Mouse (Mus musculus) forelimb bud, embryonic 11.5 days (tissue): Measurements from ENCODE around the gene Pfn3.

Source experiments
- DNase-seq: peaks from one replicate; pipeline ENCODE4 v3.0.0-alpha.2; 2012; ENCODE audit warnings: low read depth, low spot score

Pfn3 gene

DNA sequence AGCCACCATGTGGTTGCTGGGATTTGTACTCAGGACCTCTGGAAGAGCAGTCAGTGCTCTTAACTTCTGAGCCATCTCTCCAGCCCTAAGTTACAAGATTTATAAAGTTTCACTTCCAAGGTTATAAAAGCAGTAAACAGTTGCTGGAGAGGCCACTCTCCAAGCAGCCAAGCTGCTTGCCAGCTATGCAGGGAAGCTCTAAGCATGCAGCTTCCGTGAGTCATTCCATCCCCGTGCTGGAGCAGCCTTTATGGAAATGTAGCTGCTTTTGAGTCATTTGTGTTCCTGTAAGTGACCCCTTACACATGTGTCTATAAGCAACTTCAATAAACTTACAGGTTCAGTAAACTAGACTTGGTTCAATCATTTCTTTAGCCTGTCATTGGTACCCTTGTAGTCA is 15.5 kb upstream of the Pfn3 start:
- DNase-seq, result no peak

DNA sequence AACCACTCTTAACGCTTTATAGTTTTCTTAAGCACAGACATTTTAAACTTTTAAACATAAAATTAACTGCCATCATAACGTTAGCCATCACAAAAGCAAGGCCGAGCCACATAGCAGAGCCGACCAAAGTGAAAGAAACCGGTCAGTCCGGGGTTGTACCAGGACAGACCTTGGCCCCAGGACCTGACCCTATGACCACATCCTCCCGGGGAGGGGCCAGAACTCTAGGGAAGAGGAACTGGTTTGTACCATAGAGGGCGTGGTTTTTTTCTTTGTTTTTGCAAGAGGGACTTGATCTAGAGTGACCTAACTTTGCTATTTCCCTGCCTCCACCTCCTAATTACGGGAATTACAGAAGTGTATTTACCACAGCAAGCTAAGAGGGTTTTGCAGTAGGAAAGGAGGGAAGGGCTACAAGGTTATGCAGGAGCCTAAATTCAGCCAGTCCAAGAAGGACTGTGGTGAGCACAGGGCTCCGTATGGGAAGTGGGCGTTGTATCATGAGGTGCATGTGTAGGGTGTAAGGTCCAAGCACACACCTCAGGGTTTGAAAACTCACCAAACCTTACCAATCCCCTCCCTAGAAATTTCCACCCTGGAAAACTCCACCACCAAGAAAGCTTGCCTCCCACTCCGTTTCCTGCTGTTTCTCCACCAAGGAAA is 14.3 kb upstream of the Pfn3 start:
- no peak for DNase-seq

DNA sequence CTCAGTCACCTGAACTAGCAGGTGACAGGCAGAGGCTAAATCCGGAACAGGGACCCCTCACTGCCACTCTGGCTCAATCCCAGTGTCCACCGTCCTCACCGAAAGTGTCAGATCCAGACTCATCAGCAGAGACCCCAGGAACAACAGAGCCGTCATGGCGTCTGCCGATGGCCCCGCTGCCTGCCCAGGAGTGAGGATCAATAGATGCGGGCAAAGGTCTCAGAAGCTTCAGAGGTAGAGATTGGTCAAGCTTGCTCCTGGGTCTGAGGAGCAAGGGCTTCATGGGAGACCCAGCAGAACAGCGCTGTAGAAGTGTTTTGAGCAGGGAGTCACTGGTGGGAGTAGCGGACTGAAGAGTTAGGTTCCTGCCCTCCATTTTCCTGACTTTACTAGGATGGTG is 11.6 kb upstream of the Pfn3 start, which contains the start of gene F12:
Gene F12 (minus strand): TSS at position 181 of the 400 bp plus-strand sequence.
- DNase-seq, result no peak

DNA sequence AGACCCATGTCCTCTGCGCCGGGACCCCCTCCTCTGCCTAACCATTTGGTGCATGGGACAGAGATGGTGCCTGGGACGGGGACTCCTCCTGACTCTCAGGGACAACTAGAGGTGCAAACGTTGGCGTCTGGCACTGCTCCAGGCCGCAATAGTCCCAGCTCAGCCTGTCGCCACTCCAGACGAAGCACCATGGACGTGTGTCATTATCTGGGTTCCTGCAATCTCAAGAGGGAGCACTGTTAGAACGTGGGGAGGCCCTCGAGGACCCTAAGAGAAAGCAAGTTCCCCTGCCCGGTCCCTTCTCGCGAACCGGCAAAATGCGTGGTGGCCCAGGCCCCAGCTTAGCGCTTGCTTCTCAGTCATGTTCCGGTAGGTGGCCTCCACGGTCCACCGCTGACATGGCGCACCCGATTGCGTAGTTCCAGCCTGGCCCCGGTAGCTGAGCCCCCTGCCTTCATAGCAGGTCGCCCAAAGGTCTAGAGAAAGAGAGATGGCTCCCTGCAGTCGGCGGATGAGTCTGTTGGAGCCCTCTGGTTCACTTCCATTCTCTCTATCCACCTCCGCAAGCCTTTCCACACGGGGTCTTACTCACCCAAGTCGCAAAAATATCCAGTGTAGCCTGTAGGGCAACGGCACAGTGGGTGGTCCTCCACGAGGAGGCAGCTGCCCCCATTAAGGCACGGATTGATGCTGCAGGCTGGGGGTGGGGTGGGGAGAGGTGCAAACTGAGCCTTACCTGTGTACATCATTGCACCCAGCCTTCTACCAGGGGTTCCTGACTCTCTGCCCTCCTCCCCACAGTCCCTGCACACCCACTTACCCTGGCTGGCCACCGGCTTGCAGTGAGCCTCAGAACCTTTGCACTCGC is 6.1 kb upstream of the Pfn3 start:
- peak; percentile 41 for DNase-seq

DNA sequence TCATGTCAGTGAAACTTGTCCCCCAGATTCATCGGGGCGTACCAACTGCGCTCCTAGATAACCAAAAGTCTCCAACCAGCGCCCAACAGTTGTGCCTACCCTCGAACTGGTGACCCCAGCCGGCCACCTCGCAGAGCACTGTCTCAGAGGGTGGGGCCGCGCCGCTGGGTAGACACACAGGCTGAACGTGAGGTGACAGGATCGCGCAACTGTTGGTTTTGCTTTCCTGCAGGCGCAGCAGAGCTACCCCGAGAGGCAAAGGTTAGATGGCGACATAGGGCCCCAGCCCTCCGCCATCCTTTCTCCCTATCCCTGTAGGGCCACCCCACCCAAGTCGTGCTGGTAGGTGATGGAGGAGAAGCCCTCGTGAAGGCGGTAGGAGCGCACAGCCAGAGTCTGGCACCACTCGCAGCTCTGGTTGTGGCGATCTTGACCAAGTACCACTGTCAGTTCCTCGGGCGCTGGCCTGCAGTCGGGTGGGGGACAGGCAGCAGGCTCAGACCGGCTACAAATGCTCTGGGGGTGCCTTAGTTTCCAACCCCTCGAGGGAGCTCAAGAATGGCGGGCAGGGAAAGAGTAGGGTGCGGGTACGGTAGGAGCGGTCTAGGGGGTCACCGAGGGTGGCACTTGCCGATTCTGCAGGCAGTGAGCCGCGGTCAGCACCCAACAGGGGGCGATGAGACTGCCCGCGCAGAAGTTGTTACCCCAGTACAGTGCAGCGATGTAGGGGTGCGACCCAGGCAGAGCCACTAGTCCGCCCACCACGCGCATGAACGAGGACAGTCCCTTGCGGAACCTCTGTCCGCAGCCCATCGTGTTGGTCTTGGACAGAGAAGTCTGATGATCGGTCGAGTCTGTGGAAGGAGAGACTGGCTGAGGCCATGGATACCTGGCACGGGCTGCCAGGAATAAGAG is 5.2 kb upstream of the Pfn3 start:
- no peak for DNase-seq

DNA sequence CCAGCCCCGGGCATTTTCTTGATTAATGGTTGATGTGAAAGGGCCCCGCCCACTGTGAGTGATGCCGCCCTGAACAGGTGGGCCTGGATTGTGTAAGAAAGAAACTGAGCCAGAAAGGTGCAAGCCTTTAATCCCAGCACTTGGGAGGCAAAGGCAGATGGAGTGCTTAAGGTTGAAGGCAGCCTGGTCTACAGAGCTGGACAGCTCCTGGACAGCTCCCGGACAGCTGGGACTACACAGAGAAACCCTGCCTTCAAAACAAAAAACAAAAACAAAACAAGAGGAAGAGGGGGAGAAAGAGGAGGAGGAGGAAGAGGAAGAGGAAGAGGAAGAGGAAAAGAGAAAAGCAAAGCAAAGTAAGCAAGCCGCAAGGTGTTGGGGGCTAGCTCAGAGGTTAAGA is 4.1 kb upstream of the Pfn3 start:
- no peak for DNase-seq

DNA sequence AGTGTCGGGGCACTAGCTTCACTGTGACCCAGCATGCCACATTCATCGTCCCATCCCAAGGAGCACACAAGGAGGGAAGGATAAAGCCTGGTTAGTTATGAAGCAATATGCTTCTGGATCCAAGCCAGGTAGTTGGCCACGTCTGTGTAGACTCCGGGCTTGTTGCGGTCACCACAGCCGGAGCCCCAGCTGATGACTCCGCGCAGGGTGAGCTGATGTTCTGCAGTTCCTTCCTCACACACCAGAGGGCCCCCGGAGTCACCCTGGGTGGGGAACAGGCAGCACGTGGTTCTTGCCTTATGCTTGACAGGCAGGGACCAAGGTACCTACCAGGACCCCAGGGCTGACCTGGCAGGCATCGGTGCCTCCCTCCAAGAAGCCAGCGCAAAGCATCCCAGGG is 3.0 kb upstream of the Pfn3 start:
- peak; percentile 79 for DNase-seq

DNA sequence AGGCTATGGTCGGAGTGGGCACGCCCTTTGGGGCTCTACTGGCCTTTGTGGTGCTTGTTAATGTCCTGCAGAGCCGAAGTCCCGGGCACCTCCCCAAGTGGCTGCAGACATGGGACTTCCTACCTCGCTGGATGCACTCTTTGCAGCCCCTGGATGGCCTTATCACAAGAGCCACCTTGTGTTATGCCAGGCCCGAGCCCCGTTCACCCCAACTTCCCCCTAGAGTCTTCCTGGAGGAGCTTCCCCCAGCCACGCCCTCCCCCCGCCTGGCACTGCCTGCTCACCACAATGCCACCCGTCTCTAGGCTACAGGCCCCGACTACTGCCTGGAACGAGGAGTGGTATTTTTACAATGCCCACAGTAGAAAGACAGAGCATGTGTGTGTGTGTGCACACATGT is 1.7 kb downstream of the Pfn3 start:
- no peak for DNase-seq

DNA sequence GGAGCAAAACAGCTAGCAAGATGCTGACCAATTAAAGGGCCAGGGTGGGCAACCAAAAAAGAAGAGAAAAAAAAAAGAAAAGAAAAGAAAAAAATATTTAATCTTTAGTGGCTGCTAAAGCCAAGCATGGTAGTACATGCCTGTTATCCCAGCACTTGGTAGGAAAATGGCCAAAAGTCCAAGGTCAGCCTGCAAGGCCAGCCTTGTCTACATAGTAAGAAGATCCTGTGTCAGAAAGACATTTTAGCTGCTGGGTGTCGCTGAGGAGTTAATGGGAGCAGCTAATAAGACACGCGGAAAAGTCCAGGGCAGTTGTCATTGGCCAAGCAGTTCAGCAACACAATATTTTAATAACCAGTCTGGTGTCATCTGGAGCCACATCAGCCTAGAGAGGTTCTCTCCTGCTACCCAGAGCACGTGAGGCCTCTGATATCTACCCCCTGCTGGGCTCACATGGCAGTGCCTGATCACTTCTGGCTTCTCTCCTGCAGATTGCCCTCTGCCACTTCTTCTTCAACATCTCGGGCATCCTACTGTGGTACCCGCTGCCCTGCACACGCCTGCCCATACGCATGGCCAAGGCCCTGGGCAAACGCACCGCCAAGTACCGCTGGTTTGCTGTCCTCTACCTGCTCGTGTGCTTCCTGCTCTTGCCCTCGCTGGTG is 2.3 kb downstream of the Pfn3 start:
- DNase-seq, result no peak

DNA sequence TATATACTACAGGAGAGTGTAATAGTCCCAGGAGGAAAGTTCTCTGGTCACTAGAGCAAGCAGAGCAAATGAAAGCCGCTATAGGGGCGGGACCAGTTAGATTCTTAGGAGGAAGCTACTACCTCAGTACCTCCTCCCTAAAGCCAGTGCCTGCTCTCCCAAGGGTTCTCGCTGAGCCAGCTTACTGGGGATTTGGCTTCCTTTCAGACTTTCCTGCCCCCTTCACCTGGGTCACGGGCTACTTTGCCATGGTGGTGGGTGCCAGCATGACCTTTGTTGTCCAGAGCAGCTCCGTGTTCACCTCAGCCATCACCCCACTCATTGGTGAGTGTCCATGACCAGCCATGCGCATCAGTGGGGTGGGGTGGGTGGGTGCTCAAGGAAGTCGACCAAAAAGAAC is 3.2 kb downstream of the Pfn3 start:
- no peak for DNase-seq

DNA sequence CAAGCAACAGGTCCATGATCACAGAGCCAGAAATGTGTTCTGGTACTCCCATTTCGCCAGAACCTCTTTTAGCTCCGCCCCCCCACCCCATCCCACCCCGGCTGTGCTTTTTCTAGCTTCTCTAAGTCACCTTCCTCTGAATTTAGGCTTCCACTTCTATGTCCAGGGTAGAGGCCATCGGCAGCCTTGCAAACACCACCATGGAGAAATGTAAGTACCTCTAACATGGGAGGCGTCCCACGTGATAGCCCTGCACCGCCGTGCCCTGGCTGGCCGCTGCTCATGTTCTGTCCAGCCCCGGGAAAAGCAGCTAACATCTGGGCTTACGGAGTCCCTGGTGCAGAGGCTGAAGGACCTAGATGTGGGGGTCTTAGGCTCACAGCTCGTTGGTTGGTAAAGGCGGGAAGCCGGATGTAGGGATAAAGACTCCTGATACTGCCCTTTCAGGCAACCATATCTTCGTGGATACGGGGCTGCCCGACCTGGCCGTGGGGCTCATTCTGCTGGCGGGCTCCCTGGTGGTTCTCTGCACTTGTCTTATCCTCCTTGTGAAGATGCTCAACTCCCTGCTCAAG is 6.4 kb downstream of the Pfn3 start:
- no peak for DNase-seq

DNA sequence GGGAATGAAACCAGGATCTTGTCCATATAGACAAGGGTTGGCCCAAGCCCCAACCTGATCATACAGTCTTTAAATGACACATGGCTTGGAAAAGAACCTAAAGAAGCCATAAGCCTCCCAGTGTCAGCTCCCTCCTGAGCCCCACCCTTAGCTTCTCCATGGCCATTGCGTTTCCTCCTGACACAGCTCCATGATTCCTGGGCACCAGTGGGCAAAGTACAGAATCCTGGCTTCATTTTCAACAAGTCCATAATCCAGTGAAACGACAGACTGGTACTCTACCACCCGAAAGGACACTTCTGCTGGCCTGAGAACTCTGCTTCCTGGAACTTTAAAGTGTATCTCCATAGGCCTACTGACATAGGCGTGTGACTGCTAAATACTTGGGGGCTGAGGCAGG is 7.7 kb downstream of the Pfn3 start:
- no peak for DNase-seq

DNA sequence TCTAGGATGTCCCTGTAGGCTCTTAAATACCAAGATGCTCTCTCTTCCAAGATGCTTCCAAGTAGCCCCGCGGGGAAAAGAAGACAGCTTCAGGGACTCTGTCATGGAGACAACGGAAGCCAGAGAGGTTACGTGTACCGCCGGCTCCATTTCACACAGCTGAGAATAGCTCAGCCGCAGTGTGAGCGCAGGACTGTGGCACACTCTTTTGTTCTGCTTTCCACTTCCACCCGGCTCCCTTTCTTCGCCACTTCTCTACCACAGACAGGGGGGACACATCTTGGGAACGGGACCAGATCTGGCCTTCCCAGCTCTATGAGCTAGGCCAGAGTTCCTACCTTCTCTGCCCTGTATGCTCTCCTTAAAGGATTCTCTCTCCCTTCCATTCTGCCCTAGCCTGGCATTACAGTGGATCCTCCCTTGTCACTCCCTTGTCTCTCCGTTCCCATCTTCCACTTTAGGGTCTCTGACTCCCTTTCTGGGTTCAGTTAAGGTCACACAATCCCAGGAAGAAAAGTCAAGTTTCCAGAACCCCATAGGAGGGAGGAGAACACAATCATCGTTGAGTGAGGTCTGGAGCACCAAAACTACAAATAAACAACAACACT is 9.1 kb downstream of the Pfn3 start:
- no peak for DNase-seq

DNA sequence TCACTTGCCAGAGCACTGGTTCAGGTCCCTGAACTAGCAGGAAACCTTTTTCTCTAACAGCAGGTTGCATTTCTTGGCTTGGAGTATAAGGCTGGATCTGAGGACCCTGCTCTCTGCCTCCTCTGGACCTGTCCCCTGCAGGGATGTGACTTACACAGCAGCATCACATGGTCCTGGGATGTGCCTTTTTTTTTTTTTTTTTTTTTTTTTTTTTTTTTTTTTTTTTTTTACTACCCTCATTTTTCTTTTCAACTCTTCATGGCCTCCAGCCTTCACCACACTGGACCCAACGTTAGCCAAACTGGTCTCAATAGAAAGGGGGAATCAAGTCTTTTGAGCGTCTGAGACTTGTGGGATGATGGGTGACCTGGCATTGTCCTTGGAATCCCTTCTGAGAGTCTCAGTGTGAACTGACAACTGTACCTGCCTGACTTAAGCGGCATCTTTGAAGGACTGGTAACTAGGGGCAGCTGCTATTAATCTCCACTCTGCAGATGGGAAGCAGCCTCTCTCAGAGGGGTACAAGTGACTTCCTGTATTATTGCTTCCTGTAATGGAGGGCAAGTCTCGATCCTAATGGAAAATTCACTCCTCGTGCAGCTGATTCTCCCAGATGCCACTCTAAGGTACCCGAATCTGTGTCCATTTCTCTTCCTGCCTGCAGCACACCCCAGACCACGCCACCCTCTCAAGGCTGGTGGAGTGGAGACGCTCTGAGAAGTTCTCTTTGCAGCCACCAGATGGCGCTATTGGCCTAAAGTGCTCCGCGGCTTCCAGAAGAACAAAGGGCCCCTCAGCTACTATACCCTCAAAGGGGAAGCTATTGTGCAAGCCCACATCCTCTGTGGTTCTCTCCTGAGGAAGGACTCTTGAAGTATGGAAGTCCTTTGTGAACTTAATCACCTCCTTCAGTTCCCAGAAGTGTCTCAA is 9.9 kb downstream of the Pfn3 start:
- DNase-seq, result peak; percentile 92

DNA sequence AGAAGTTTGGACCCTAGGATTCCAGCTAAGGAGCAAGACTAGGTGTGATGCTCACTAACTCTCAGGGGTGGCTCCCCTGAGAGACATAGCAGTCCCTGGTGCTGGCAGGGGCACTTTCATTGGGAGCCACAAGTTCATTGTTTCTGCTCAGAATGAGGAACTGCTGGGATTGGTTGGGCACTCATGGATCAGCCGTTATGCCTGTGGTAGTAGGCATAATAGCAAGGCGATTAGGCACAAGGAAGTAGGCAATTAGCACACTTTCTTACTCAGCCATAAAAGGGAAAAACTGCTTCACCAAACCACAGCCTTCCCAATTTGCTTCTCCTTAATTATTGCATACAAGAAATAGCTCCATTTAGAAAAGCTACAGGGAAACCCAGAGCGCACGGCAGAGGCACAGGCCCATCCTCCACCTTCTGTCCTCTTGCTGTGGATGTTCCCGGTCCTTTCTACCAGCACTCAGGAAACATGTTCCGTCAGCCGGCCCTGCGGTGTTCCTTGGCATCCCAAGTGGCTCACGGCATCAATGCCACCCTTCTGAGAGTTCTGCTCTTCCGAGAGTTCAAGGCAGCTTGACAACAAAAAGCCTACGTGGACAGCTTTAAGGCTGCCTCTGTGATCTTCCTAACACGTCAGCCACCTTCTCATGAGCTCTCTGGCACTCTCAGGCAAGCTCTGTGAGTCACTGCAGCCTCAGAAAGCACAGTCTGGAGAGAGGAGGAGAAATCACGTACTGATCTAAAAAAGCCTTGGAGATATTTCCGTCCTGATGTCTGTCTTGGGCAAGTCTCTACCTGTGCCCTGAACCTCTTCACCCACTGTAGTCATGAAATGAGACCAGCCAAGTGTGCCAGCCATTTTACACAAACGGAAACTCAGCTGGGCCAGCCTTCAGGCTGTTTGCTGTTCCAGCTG is 10.8 kb downstream of the Pfn3 start:
- DNase-seq, result no peak

DNA sequence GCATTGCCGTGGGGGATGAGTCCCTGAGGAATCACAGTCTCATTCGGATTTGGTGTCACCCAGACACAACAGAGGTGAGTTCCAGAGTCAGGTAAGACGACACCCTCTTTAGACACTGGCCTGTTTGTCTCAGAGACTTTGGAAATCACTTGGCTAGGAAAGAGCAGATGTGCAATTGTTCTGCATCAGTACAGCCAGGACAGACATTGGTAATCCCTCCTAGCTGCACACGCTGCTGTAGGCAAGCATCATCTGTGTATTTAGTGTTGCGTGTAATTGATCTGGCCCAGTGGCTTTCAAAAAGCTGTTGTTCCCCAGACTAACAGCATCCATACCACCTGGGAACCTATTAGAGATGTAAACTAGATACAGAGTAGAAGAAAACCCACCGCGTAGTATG is 11.8 kb downstream of the Pfn3 start:
- DNase-seq, result no peak

DNA sequence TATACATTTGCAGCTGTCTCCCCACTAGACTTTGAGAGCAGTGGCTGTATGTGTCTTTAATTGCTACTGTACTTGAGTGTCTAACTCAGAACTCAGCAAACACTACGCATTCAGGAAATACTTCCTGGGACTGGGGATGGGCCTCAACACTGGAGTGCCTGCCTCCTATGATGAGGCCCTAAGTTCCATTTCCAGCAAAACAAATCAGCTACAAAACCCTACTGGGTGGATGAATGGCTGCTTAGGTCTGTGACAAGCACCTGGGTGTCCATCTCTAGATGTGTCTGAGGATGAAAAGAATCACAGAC is 15.0 kb downstream of the Pfn3 start:
- DNase-seq, result no peak

DNA sequence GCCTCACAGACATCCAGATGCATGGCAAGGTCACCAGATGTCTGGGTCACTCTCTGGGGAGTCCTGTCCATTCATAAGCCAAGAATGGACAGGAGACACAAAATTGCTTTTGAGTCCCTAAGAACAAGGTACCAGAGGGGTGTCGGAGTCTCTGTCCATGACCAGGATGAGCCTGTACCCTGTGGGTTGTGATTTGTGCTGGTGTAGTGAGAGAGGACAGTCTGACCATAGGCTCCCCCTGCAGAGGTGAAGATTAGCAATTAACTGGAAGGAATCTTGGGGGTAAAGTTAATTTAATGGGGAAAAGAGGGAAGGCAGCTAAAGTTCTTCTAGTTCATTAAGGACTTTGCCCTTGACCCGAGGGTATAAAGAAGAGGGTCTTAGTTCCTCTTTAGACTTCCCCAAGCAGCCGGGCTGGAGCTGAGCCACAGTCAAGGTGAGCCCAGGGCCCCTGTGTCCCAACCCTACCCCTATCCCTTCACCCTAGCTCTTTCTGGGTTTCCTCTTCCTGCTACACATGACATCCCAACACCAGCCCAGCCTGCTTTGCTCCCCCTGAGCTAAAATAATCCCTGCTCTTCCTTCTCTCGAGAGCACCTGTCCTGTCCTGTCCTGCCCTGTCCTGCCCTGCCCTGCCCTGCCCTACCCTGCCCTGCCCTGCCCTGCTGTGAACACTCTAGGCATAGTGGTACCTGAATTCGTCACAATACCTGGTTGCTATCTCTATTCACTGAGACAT is 15.6 kb downstream of the Pfn3 start:
- DNase-seq, result no peak
